Mouse (Mus musculus): ENCODE data around the gene Mark3.

Gene Mark3

GRCm38 (mm10) chr12:111614475-111615141 is 40.3 kb downstream of the Mark3 start:
- in situ Hi-C loops (cut with MboI; ENCODE audit: unreplicated experiment in 2 of 2), result no loop called here

DNA sequence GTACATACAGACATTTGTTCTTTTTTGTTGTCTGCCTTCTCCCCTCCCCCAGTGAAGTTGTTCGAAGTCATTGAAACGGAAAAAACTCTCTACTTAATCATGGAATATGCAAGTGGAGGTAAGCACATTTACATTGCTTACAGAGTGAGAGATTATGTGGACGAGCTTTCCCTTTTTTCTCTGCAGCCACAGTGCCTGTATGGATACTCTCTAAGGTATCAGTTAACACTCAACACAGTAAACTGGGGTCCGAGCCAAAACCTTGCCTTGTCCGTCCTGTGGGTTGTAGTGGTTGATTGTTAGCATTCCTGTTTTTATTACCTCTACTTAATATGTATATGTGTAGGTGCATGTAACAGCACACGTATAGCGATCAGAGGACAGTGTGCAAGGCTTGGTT is 43.9 kb downstream of the Mark3 start:
- in situ Hi-C loops (cut with MboI; ENCODE audit: unreplicated experiment in 2 of 2), result no loop called here

- in situ Hi-C loops (cut with MboI; ENCODE audit: unreplicated experiment in 2 of 2), result loop anchor here (10.0 to 25.0 kb wide), 3 partner anchors 103 to 223 kb away; partner anchors contain the start of gene Eif5 (in 1 of the 2)
These were observed 73.8 kb downstream of the Mark3 start for GRCm38 (mm10) chr12:111648061-111648645.

DNA sequence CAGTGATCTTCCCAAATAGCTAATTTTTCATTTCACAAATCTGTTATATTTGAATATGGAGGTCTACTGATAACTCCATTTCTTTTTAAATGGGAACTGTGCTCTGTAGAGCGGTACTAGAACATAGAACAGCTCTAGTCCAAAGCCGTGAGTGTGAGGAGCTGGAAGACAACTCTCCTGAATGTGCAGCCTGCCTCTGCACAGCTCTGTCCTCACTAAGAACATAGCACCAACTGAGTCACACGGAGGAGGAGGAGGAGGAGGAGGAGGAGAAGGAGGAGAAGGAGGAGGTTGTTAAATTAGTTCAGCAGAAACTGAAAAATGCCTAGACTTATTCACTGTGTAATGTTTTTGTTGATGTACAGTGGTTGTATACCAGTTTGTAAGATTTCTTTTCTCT is 78.6 kb downstream of the Mark3 start:
- in situ Hi-C loops (cut with MboI; ENCODE audit: unreplicated experiment in 2 of 2), result loop anchor here in 1 of 2 experiments (25.0 kb wide), 1 partner anchor 884 kb away; no protein-coding TSS in a partner anchor

- in situ Hi-C loops (cut with MboI; ENCODE audit: unreplicated experiment in 2 of 2), result loop anchor here in 1 of 2 experiments (25.0 kb wide), 1 partner anchor 884 kb away; no protein-coding TSS in a partner anchor
These were observed 79.1 kb downstream of the Mark3 start for GRCm38 (mm10) chr12:111653434-111653833.

- in situ Hi-C loops (cut with MboI; ENCODE audit: unreplicated experiment in 2 of 2), result loop anchor here in 1 of 2 experiments (5.0 to 25.0 kb wide), 2 partner anchors 42 to 882 kb away; no protein-coding TSS in a partner anchor
These were observed 81.4 kb downstream of the Mark3 start for GRCm38 (mm10) chr12:111655695-111656094.

GRCm38 (mm10) chr12:111659331-111659730 is 85.0 kb downstream of the Mark3 start:
- in situ Hi-C loops (cut with MboI; ENCODE audit: unreplicated experiment in 2 of 2), result loop anchor here in 1 of 2 experiments (5.0 to 25.0 kb wide), 2 partner anchors 38 to 878 kb away; no protein-coding TSS in a partner anchor

GRCm38 (mm10) chr12:111660628-111661027 is 86.3 kb downstream of the Mark3 start:
- in situ Hi-C loops (cut with MboI; ENCODE audit: unreplicated experiment in 2 of 2), result loop anchor here (5.0 to 25.0 kb wide), 4 partner anchors 37 to 877 kb away; no protein-coding TSS in a partner anchor

DNA sequence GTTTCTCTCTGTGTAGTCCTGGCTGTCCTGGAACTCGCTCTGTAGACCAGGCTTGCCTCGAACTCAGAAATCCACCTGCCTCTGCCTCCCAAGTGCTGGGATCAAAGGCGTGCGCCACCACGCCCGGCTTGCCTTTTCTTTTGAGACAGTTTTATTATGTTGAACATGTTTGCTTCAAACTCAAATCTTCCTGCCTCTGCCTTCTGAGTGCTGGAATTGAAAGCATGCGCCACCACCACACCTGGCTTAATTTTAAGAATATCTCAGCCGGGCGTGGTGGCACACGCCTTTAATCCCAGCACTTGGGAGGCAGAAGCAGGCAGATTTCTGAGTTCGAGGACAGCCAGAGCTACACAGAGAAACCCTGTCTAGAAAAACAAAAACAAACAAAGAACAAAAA is 87.2 kb downstream of the Mark3 start:
- in situ Hi-C loops (cut with MboI; ENCODE audit: unreplicated experiment in 2 of 2), result loop anchor here (5.0 to 25.0 kb wide), 4 partner anchors 36 to 876 kb away; no protein-coding TSS in a partner anchor

DNA sequence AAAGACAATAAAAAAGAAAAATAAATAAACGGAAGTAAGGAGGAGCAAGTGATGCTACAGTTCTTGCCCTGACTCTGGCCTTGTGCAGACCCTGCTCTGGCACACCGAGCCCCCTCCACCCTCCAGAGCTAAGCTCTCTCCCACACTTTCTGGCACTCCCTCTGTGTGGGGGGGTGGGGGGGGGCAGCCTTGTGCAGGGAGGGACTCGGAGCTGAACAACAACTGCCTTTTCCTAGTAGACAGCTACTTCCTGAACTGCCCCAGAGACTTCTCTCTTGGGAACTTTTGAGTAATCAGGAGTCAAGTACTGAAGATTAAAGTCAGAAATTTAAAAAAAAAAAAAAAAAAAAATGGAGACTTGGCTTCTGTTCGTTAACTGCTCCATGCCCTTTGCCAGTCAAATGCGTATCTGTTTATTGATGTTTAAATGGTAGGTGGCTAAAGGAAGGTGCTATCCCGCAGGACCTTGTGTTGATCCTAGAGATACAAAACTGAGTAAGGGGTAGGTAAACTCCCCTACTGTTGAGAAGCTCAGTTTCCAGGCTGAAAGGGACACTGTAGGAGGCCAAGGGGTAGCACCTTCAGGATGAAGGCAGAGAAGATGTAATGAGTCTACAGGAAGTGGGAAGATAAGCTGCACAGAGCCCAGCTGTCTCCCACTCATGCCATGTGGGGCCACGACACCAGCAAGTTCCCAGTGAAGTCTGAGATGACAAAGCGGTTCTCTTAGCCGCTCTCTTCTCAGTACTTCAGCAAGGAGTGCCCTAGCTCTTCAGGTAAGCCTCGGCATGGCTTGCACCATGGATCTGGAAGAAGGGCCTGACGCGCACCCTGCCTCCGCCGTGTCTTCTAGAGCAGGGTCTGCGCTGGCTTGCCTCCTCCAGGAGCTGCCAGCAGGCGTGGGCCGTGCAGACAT is 89.2 kb downstream of the Mark3 start:
- in situ Hi-C loops (cut with MboI; ENCODE audit: unreplicated experiment in 2 of 2), result loop anchor here (5.0 to 25.0 kb wide), 4 partner anchors 34 to 874 kb away; no protein-coding TSS in a partner anchor

GRCm38 (mm10) chr12:111664144-111664634 is 89.9 kb downstream of the Mark3 start:
- in situ Hi-C loops (cut with MboI; ENCODE audit: unreplicated experiment in 2 of 2), result loop anchor here (5.0 to 25.0 kb wide), 4 partner anchors 33 to 873 kb away; no protein-coding TSS in a partner anchor

DNA sequence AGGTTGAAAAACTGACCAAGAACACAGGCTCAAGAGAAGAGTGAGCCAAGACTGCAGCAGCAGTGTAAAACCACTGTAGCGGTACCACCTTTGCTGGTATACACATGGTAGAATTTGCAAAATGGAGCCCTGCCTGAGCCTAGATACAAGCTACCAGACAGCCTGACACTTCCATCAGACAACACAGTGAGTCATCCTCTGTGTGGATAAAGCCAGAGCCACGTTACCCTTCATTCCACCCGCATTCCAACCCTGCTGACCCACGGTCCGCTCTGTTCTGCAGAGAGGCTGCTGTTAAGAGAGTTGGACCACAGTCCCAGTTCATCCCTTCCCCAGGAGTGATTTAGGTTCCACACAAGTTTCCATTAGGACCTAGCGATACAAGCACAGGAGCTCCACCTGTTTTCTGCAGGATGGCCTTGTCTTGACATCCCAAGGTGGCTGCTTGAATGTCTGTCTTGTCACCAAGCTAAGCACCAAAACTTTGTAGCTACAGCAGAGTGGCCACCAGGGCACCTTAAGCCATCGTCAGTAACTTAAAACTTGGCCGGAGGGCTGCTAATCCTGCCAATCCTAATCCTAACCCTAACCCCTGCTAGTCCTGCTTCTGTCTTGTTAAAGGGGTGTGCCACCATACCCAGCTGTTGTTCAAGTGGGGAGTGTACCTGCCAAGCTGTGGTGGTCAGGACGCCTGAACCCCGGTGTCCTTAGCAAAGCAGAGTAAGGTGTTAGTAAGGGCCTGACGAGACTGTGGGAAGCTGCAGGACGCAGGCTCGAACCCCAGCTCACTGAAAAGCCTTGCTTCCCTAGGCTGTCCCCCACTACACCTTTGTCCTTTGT is 90.9 kb downstream of the Mark3 start:
- in situ Hi-C loops (cut with MboI; ENCODE audit: unreplicated experiment in 2 of 2), result loop anchor here (5.0 to 25.0 kb wide), 3 partner anchors 287 to 872 kb away; no protein-coding TSS in a partner anchor

DNA sequence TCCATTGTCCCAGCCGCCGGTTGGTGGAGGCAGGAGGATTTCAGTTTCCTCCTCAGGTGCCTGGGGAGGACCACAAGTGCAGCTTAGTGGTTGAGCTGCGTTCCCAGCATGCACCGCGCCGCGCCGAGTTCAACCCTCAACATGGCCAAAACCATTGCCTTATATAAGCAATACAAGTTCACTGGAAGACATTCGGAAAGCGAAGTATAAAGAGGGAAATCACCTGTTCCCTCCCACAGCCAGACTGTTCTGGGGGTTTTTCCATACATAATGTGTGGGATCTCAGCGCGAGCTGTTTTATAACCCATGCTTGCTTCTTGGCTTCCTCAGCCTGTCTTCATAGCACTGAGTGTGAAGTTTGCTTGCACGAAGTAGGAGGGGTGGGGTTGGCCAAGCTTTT is 92.1 kb downstream of the Mark3 start:
- in situ Hi-C loops (cut with MboI; ENCODE audit: unreplicated experiment in 2 of 2), result loop anchor here (5.0 to 25.0 kb wide), 3 partner anchors 286 to 871 kb away; no protein-coding TSS in a partner anchor

GRCm38 (mm10) chr12:111667421-111667820 is 93.1 kb downstream of the Mark3 start:
- in situ Hi-C loops (cut with MboI; ENCODE audit: unreplicated experiment in 2 of 2), result loop anchor here (5.0 to 25.0 kb wide), 3 partner anchors 285 to 870 kb away; no protein-coding TSS in a partner anchor

DNA sequence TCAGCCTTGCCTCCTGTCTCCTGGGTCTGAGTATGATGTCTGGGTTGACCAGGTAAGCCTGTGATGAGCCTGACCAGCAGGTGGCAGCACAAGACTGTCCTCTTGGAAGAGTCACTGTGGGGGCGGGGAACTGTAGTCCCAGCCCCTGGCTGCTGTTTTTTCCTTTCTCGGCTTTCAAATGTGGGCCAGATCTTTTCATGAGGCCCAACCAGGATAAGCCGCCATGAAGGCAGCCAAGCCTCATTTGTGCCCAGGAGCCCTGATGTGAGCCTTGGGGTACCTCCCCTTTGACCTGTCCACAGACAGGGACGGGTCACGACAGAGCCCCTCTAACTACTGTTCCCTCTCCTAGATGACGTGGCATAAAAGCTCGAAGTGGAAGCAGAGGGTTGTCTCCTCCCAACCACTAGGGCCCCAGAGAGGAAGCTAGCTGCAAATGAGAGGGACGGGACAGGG is 94.2 kb downstream of the Mark3 start:
- in situ Hi-C loops (cut with MboI; ENCODE audit: unreplicated experiment in 2 of 2), result loop anchor here (5.0 to 25.0 kb wide), 3 partner anchors 284 to 869 kb away; no protein-coding TSS in a partner anchor

- in situ Hi-C loops (cut with MboI; ENCODE audit: unreplicated experiment in 2 of 2), result loop anchor here (5.0 to 25.0 kb wide), 3 partner anchors 283 to 868 kb away; no protein-coding TSS in a partner anchor
These were observed 94.9 kb downstream of the Mark3 start for GRCm38 (mm10) chr12:111669000-111669788.

DNA sequence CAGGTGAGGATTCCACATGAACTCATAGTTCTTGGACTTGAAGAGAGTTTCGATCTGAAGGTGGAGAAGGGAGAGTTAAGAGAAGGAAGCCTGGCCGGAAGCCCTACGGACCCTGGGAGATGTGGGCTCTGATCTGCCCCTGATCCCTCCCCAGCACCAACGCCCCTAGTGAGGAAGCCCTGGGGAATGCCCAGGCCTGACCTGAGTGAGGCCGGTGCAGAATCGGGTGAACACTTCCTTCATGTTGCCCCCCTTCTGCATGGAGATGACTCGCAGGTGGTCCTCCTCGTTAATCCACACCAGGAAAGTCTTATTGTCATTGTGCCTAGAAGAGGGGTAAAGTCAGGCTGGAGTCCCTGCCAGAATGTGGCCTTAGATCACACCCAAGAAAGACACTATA is 95.6 kb downstream of the Mark3 start:
- in situ Hi-C loops (cut with MboI; ENCODE audit: unreplicated experiment in 2 of 2), result loop anchor here (5.0 to 25.0 kb wide), 3 partner anchors 282 to 867 kb away; no protein-coding TSS in a partner anchor
